Mouse (Mus musculus): ENCODE results near the gene Fras1.

- TF ChIP-seq RCOR1 (conservative IDR thresholded peaks at IDR 0.05; ENCODE audit: low read depth, low read length) (no peak), TCF12 (IDR thresholded peaks at IDR 0.05; ENCODE audit: low read depth, low read length) (no peak), ZKSCAN1 (IDR thresholded peaks at IDR 0.05; ENCODE audit: borderline replicate concordance, low read depth, low read length) (no peak), ZC3H11A (IDR thresholded peaks at IDR 0.05; ENCODE audit: low read depth, low read length) (no peak), MAZ (IDR thresholded peaks at IDR 0.05; ENCODE audit: low read depth, low read length) (no peak), POLR2A (IDR thresholded peaks at IDR 0.05; ENCODE audit: low read depth, low read length) (no peak), EP300 (IDR thresholded peaks at IDR 0.05; ENCODE audit: low read length) (no peak), PAX5 (IDR thresholded peaks at IDR 0.05; ENCODE audit: low read length) (no peak), MYC (IDR thresholded peaks at IDR 0.05; ENCODE audit: low read depth, low read length) (no peak), TBP (conservative IDR thresholded peaks at IDR 0.05; ENCODE audit: low read depth, low read length) (no peak), CHD1 (IDR thresholded peaks at IDR 0.05; ENCODE audit: low read depth, low read length) (no peak), CTCF (conservative IDR thresholded peaks at IDR 0.05 in 1 of 2, IDR thresholded peaks at IDR 0.05 in 1 of 2; ENCODE audit: low read depth in 2 of 2, low read length in 2 of 2) (no peak)
These were observed 101.7 kb downstream of the Fras1 start for GRCm38 (mm10) chr5:96475488-96475887.
